Comparison of ENCODE assay signal across 22 mouse cellular contexts in genomic region chr12:77084343-77084742, GRCm38 (mm10).
"Had no signal": no experiment of that assay in that cellular context is flagged by ENCODE, and none has a peak within 500 bp of the region (broad histone marks: within the 10 kb centered on the region; RNA-seq: fewer than 3 reads in every experiment).

No protein-coding gene starts in this region.

- H3K4me1 ChIP-seq: heart, embryonic 13.5 days; heart, embryonic 15.5 days; hindbrain, embryonic 13.5 days; hindbrain, embryonic 15.5 days; intestine, embryonic 15.5 days; limb, embryonic 13.5 days; limb, embryonic 15.5 days had no signal

- H3K9ac ChIP-seq: heart, embryonic 13.5 days; heart, embryonic 15.5 days; hindbrain, embryonic 13.5 days; hindbrain, embryonic 15.5 days; intestine, embryonic 15.5 days; limb, embryonic 13.5 days; limb, embryonic 15.5 days; liver, embryonic 14.5 days had no signal

- DNase-seq: gastrocnemius, postnatal 14 days; gastrocnemius, postnatal 36 days; heart, adult 2 months; heart, postnatal 14 days; heart, postnatal 36 days; kidney, adult 18-20 months; kidney, adult 8-10 months; kidney, postnatal 10 days; kidney, postnatal 25 days; kidney, postnatal 4 days; left cerebral cortex, postnatal 4 days had no signal

- H3K4me3 ChIP-seq: heart, adult 2 months; heart, embryonic 13.5 days; heart, embryonic 15.5 days; hindbrain, embryonic 13.5 days; hindbrain, embryonic 15.5 days; intestine, embryonic 15.5 days; layer of hippocampus, adult 2 months; limb, embryonic 13.5 days; limb, embryonic 15.5 days had no signal

- H3K27me3 ChIP-seq: heart, embryonic 13.5 days; heart, embryonic 15.5 days; hindbrain, embryonic 13.5 days; hindbrain, embryonic 15.5 days; intestine, embryonic 15.5 days; limb, embryonic 13.5 days; limb, embryonic 15.5 days had no signal

- H3K4me2 ChIP-seq: heart, embryonic 11.5 days; heart, embryonic 13.5 days; heart, embryonic 15.5 days; hindbrain, embryonic 13.5 days; hindbrain, embryonic 15.5 days; intestine, embryonic 15.5 days; limb, embryonic 13.5 days; limb, embryonic 15.5 days had no signal

- ATAC-seq: hindbrain, postnatal 0 days had no signal

- H3K36me3 ChIP-seq: heart, embryonic 13.5 days; heart, embryonic 15.5 days; hindbrain, embryonic 13.5 days; hindbrain, embryonic 15.5 days; intestine, embryonic 15.5 days; limb, embryonic 13.5 days; limb, embryonic 15.5 days had no signal

- H3K27ac ChIP-seq: heart, adult 2 months; heart, embryonic 13.5 days; heart, embryonic 15.5 days; hindbrain, embryonic 13.5 days; hindbrain, embryonic 15.5 days; hindbrain, postnatal 0 days; intestine, embryonic 15.5 days; layer of hippocampus, adult 2 months; limb, embryonic 13.5 days; limb, embryonic 15.5 days; liver, embryonic 14.5 days had no signal

- H3K9me3 ChIP-seq: heart, embryonic 13.5 days; heart, embryonic 15.5 days; hindbrain, embryonic 13.5 days; hindbrain, embryonic 15.5 days; intestine, embryonic 15.5 days; limb, embryonic 13.5 days; limb, embryonic 15.5 days had no signal
